Mouse (Mus musculus) forebrain, embryonic 14.5 days (tissue): Measurements from ENCODE around the gene Ugt1a7c. TPM values are rescaled to one million over a fixed set of nuclear protein-coding genes. Genes with fewer than 3 reads are reported as not detected.

Experiments
- ATAC-seq: fragments of 200-750 bp; cut with Nextera tagmentation; 2 replicates; pipeline ENCODE4 v1.8.0; 2017; ENCODE audit warnings: mild to moderate bottlenecking, moderate library complexity
- DNase-seq: peaks from one replicate; pipeline ENCODE4 v3.0.0-alpha.2; 2015; ENCODE audit warnings: low spot score
- H3K27ac ChIP-seq: fragments of 300-500 bp; sonication (generic); 2 replicates; pipeline ENCODE4 v1.5.1; 2014; ENCODE audit warnings: low read depth, mild to moderate bottlenecking, control low read depth, low read length, moderate library complexity
- H3K27me3 ChIP-seq: fragments of 300-500 bp; sonication (generic); replicated peaks from 2 replicates; pipeline ENCODE4 v1.6.1; 2014; ENCODE audit warnings: low read length, control low read depth, mixed read lengths; ENCODE audit not compliant: control insufficient read depth, insufficient read depth
- H3K36me3 ChIP-seq: fragments of 300-500 bp; sonication (generic); 2 replicates; pipeline ENCODE4 v1.6.1; 2014; ENCODE audit warnings: low read length, control low read depth; ENCODE audit not compliant: control insufficient read depth, insufficient read depth
- H3K4me1 ChIP-seq: fragments of 300-500 bp; sonication (generic); 2 replicates; pipeline ENCODE4 v1.6.1; 2014; ENCODE audit warnings: antibody characterized with exemption, low read length, control low read depth; ENCODE audit not compliant: control insufficient read depth, insufficient read depth
- H3K4me2 ChIP-seq: fragments of 300-500 bp; sonication (generic); 2 replicates; pipeline ENCODE4 v1.6.1; 2014; ENCODE audit warnings: mild to moderate bottlenecking, control low read depth, low read length
- H3K4me3 ChIP-seq: fragments of 300-500 bp; sonication (generic); 2 replicates; pipeline ENCODE4 v1.5.1; 2014; ENCODE audit warnings: low read depth, low read length, control low read depth
- H3K9ac ChIP-seq: fragments of 300-500 bp; sonication (generic); 2 replicates; pipeline ENCODE4 v1.6.1; 2014; ENCODE audit warnings: mild to moderate bottlenecking, low read length, control low read depth, moderate library complexity
- H3K9me3 ChIP-seq: fragments of 300-500 bp; sonication (generic); replicated peaks from 2 replicates; pipeline ENCODE4 v1.6.1; 2016; ENCODE audit warnings: low read length, control low read depth, mixed read lengths; ENCODE audit not compliant: control insufficient read depth
- WGBS: fragments of 180-500 bp; shearing (Covaris S2); extraction: QIAGEN DNeasy Blood & Tissue Kit; methylation state at CpG from one replicate; pipeline ENCODE4 v1.1.7; 2014; 5-methylcytosine and 5-hydroxymethylcytosine counted together
- polyA plus RNA-seq: library from polyadenylated mRNA; unstranded; fragments of >200 nt; fragmentation: Nextera tagmentation; extraction: Ambion mirVana; gene quantifications from 2 replicates; pipeline ENCODE4 v1.2.1, GENCODE M21; 2014

The Ugt1a7c gene
- polyA plus RNA-seq, 1 experiment from 2014 or later, result 0.36 TPM

- Histone ChIP-seq H3K27ac (no peak overlapping the region), H3K9me3 (peaks cover 94% of the 10 kb centered on the region), H3K36me3 (no peaks in the 10 kb centered on the region), H3K9ac (no peak overlapping the region), H3K4me2 (no peak overlapping the region), H3K4me1 (no peaks in the 10 kb centered on the region), H3K4me3 (no peak overlapping the region), H3K27me3 (no peaks in the 10 kb centered on the region)
- DNase-seq (no peak), ATAC-seq (no peak)
- 78% methylated on average over 6 of the region's 6 CpGs for WGBS
Observed at GRCm38 (mm10) chr1:88245881-88246280, 151.0 kb downstream of the Ugt1a7c start.

GRCm38 (mm10) chr1:88246386-88246785 is 151.5 kb downstream of the Ugt1a7c start:
- H3K36me3 ChIP-seq, result no peaks in the 10 kb centered on the region
- 46% methylated on average over 6 of the region's 6 CpGs for WGBS

GRCm38 (mm10) chr1:88247660-88248059 is 152.8 kb downstream of the Ugt1a7c start:
- WGBS, result 49% methylated on average over 2 of the region's 2 CpGs
- Histone ChIP-seq H3K4me1 (no peaks in the 10 kb centered on the region), H3K4me2 (no peak overlapping the region)

More at GRCm38 (mm10) chr1:88246386-88246785, 151.5 kb downstream of the Ugt1a7c start:
- Histone ChIP-seq H3K9me3 (peaks cover 95% of the 10 kb centered on the region), H3K27me3 (no peaks in the 10 kb centered on the region), H3K27ac (no peak overlapping the region), H3K4me3 (no peak overlapping the region), H3K9ac (no peak overlapping the region), H3K4me2 (no peak overlapping the region), H3K4me1 (no peaks in the 10 kb centered on the region)
- DNase-seq (no peak), ATAC-seq (no peak)

GRCm38 (mm10) chr1:88248658-88249057 is 153.8 kb downstream of the Ugt1a7c start:
- DNase-seq (no peak), ATAC-seq (no peak)
- Histone ChIP-seq H3K4me1 (no peaks in the 10 kb centered on the region), H3K9ac (no peak overlapping the region), H3K4me2 (no peak overlapping the region), H3K4me3 (no peak overlapping the region), H3K27ac (no peak overlapping the region), H3K27me3 (no peaks in the 10 kb centered on the region), H3K9me3 (peaks cover 93% of the 10 kb centered on the region), H3K36me3 (no peaks in the 10 kb centered on the region)
- 68% methylated on average over 4 of the region's 4 CpGs for WGBS

More at GRCm38 (mm10) chr1:88247660-88248059, 152.8 kb downstream of the Ugt1a7c start:
- H3K9ac ChIP-seq, result no peak overlapping the region
- peaks cover 92% of the 10 kb centered on the region for H3K9me3 ChIP-seq
- H3K4me3 ChIP-seq, result no peak overlapping the region
- DNase-seq (no peak), ATAC-seq (no peak)
- H3K27ac ChIP-seq, result no peak overlapping the region
- no peaks in the 10 kb centered on the region for H3K27me3 ChIP-seq
- no peaks in the 10 kb centered on the region for H3K36me3 ChIP-seq

GRCm38 (mm10) chr1:88249596-88249995 is 154.7 kb downstream of the Ugt1a7c start:
- H3K9me3 ChIP-seq, result peaks cover 90% of the 10 kb centered on the region
- no peak overlapping the region for H3K9ac ChIP-seq
- no peaks in the 10 kb centered on the region for H3K36me3 ChIP-seq
- H3K4me2 ChIP-seq, result no peak overlapping the region
- no peaks in the 10 kb centered on the region for H3K27me3 ChIP-seq
- WGBS, result 80% methylated on average over 7 of the region's 7 CpGs
- no peak overlapping the region for H3K27ac ChIP-seq
- H3K4me1 ChIP-seq, result no peaks in the 10 kb centered on the region
- ATAC-seq (no peak), DNase-seq (no peak)
- no peak overlapping the region for H3K4me3 ChIP-seq

GRCm38 (mm10) chr1:88250023-88250422 is 155.2 kb downstream of the Ugt1a7c start:
- no peak for ATAC-seq
- no peaks in the 10 kb centered on the region for H3K4me1 ChIP-seq
- no peak overlapping the region for H3K4me2 ChIP-seq
- no peaks in the 10 kb centered on the region for H3K27me3 ChIP-seq
- H3K36me3 ChIP-seq, result no peaks in the 10 kb centered on the region
- H3K27ac ChIP-seq, result no peak overlapping the region
- no peak overlapping the region for H3K4me3 ChIP-seq
- peaks cover 90% of the 10 kb centered on the region for H3K9me3 ChIP-seq
- H3K9ac ChIP-seq, result no peak overlapping the region
- 83% methylated on average over 5 of the region's 5 CpGs for whole genome bisulfite sequencing
- DNase-seq, result no peak

GRCm38 (mm10) chr1:88253106-88253505 is 158.2 kb downstream of the Ugt1a7c start:
- DNase-seq, result no peak
- H3K36me3 ChIP-seq, result no peaks in the 10 kb centered on the region
- 76% methylated on average over 8 of the region's 8 CpGs for WGBS

GRCm38 (mm10) chr1:88253540-88253939 is 158.7 kb downstream of the Ugt1a7c start:
- H3K9me3 ChIP-seq, result peaks cover 85% of the 10 kb centered on the region
- 71% methylated on average over 6 of the region's 6 CpGs for WGBS

More at GRCm38 (mm10) chr1:88253106-88253505, 158.2 kb downstream of the Ugt1a7c start:
- no peak for ATAC-seq
- Histone ChIP-seq H3K4me1 (no peaks in the 10 kb centered on the region), H3K4me2 (no peak overlapping the region), H3K27me3 (no peaks in the 10 kb centered on the region), H3K4me3 (no peak overlapping the region), H3K9ac (no peak overlapping the region), H3K9me3 (peaks cover 89% of the 10 kb centered on the region), H3K27ac (no peak overlapping the region)

GRCm38 (mm10) chr1:88254793-88255465 is 160.1 kb downstream of the Ugt1a7c start:
- Histone ChIP-seq H3K27ac (no peak overlapping the region), H3K36me3 (peaks cover 8% of the 10 kb centered on the region), H3K4me3 (no peak overlapping the region), H3K27me3 (no peaks in the 10 kb centered on the region), H3K9ac (no peak overlapping the region), H3K4me2 (no peak overlapping the region), H3K4me1 (no peaks in the 10 kb centered on the region), H3K9me3 (peaks cover 71% of the 10 kb centered on the region)
- no peak for ATAC-seq
- WGBS, result 90% methylated on average over 12 of the region's 12 CpGs
- DNase-seq, result no peak

More at GRCm38 (mm10) chr1:88253540-88253939, 158.7 kb downstream of the Ugt1a7c start:
- DNase-seq (no peak), ATAC-seq (no peak)
- H3K9ac ChIP-seq, result no peak overlapping the region
- H3K36me3 ChIP-seq, result no peaks in the 10 kb centered on the region
- no peak overlapping the region for H3K4me2 ChIP-seq
- H3K4me1 ChIP-seq, result no peaks in the 10 kb centered on the region
- H3K27me3 ChIP-seq, result no peaks in the 10 kb centered on the region
- H3K27ac ChIP-seq, result no peak overlapping the region
- H3K4me3 ChIP-seq, result no peak overlapping the region
